In the genomic region with DNA sequence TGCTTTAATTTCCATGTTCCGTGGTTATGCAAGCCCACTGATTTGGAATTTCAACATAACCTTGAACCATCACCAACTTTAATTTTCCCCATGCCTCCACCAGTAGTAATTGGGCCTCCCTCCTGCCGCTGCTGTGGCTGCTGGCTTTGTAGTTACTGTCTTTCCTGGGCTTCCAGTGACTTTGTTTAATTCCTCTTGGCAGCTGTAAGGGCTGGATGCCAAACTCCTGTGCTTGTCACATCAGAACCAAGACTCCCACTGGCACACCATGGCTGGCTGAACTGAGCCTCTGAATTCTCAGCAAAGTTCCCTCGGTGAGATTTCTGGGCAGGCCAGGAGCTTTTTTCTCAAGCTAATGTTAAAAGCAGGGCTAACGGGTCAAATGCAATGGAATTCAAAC, we compare ENCODE assay signal across 7 mouse cellular contexts.
A peak's percentile ranks its signal among the peaks of the same experiment; 100 is the strongest.
DNase-seq lines count a peak whose midpoint lies in the region; ATAC-seq lines count a peak whose summit lies in the region.

No protein-coding gene starts in this region.

- ATAC-seq in erythroblast, adult 5-6 weeks (replicated peaks; ENCODE audit: low FRiP score, poor library complexity, severe bottlenecking): no peak

- peak; percentile 26 for DNase-seq in kidney, postnatal 10 days
- no peak for DNase-seq in kidney, postnatal 14 days
- peak; percentile 6 for DNase-seq in adrenal gland, postnatal 25 days
- DNase-seq in fibroblast of lung, adult 2 months (ENCODE audit: low read depth): peak; percentile 72
- DNase-seq in lung, postnatal 25 days (ENCODE audit: low spot score): peak; percentile 60
- no peak for DNase-seq in liver

Comparison
In these comparisons a context has a peak if more than half of its experiments do, and no peak if none do; other contexts are left out.
1. DNase-seq: peak in kidney, postnatal 10 days (single experiment), adrenal gland, postnatal 25 days (single experiment), fibroblast of lung, adult 2 months (single experiment) and lung, postnatal 25 days (single experiment); none in kidney, postnatal 14 days (single experiment) and liver (single experiment).